ENCODE assay signal across 8 mouse cellular contexts in the genomic region with DNA sequence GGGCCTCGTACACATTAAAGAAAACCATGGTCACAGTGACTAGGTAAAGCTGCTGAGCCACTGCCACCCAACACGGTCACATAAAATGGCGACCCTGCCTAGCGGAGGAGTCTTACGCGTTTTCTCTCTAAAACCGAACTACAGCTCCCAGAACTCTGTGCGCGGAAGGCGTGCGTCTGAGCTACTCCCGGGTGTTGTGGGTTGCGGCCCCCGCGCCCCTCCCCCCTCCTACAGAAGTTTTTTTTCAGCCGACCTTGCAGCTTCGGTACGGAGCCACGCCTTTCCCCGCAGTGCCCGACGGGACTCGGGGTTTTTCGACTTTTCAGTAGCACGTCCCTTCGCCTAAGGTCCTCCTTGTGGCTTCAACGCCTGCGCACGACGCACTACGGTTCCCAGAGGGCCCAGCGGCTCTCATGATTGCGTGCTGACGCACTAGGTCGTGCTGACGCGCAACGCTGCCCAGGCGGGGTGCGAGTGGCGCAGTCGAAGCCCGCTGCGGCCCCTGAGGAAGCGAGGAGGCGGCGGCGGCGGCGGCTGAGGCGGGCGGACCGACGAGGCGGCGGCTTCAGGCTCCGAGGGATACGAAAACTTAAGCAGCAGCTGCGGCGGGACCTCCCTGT. TPM values are rescaled to one million over a fixed set of nuclear protein-coding genes. Genes with fewer than 3 reads are reported as not detected.
A peak's percentile ranks its signal among the peaks of the same experiment; 100 is the strongest.
DNase-seq lines count a peak whose midpoint lies in the region; ATAC-seq lines count a peak whose summit lies in the region.

No protein-coding gene starts in this region.

- intact Hi-C loops in gastrocnemius, postnatal 14 days (cut with DNase I; ENCODE audit: low total_unique reads): no loop called here
- intact Hi-C loops in left cerebral cortex, postnatal 10 days (cut with DNase I): no loop called here

- peak; percentile 87 for ATAC-seq in inflammation-experienced regulatory T-cells, adult 6 months
- ATAC-seq in megakaryocyte-erythroid progenitor cell, adult 5-6 weeks (replicated peaks; ENCODE audit: low FRiP score, low TSS enrichment, poor library complexity, severe bottlenecking): peak; percentile 95

- DNase-seq in adrenal gland, adult (ENCODE audit: inconsistent age in 2 of 2, low spot score in 1 of 2): peak; percentile 99
- DNase-seq in embryo, embryonic 10.5 days (ENCODE audit: low spot score): peak; percentile 99
- peak; percentile 99 for DNase-seq in gastrocnemius, postnatal 14 days
- peak; percentile 99 for DNase-seq in left cerebral cortex, postnatal 10 days (ENCODE audit: extremely low spot score in 1 of 2, low spot score in 2 of 2)
- DNase-seq in right cerebral cortex, postnatal 25 days: peak; percentile 99
- DNase-seq in urinary bladder, postnatal 4 days (ENCODE audit: low spot score in 2 of 2): peak; percentile 97

RNA-seq across cellular contexts. Expression of gene Srrm2, which starts 12.5 kb away (rescaled TPM):
- 100 to 1,000 TPM; 148 to 169 TPM for total RNA-seq in gastrocnemius, postnatal 14 days (2021)
- 100 to 1,000 TPM; 271 to 328 (median 302) TPM for polyA plus RNA-seq in inflammation-experienced regulatory T-cells, adult 6 months (2017; shearing (Covaris generic))
- total RNA-seq in left cerebral cortex, postnatal 10 days (2021): 100 to 1,000 TPM; 555 to 572 TPM
- total RNA-seq in megakaryocyte-erythroid progenitor cell, adult 5-6 weeks (2014; fragmentation: Nextera tagmentation): 699 and 735 TPM in 2 replicates
- total RNA-seq in megakaryocyte-erythroid progenitor cell, adult 5-6 weeks (2017): 134 and 162 TPM in 2 replicates

RNA-seq across cellular contexts. Expression of gene Flywch2, which starts 17.0 kb away (rescaled TPM):
- 1 to 10 TPM; 1.2 to 2.0 TPM for total RNA-seq in gastrocnemius, postnatal 14 days (2021)
- polyA plus RNA-seq in inflammation-experienced regulatory T-cells, adult 6 months (2017; shearing (Covaris generic)): 1 to 10 TPM; 1.3 to 3.1 (median 2.3) TPM
- 10 to 100 TPM; 26.9 to 32.1 TPM for total RNA-seq in left cerebral cortex, postnatal 10 days (2021)
- total RNA-seq in megakaryocyte-erythroid progenitor cell, adult 5-6 weeks (2014; fragmentation: Nextera tagmentation): 3.1 and 5.6 TPM in 2 replicates
- total RNA-seq in megakaryocyte-erythroid progenitor cell, adult 5-6 weeks (2017): not detected in 2 replicates

RNA-seq across cellular contexts. Expression of gene Elob, which starts 26.1 kb away (rescaled TPM):
- total RNA-seq in gastrocnemius, postnatal 14 days (2021): 100 to 1,000 TPM; 321 to 328 TPM
- 100 to 1,000 TPM; 674 to 762 (median 707) TPM for polyA plus RNA-seq in inflammation-experienced regulatory T-cells, adult 6 months (2017; shearing (Covaris generic))
- 100 to 1,000 TPM; 389 to 390 TPM for total RNA-seq in left cerebral cortex, postnatal 10 days (2021)
- 466 and 512 TPM in 2 replicates for total RNA-seq in megakaryocyte-erythroid progenitor cell, adult 5-6 weeks (2014; fragmentation: Nextera tagmentation)
- total RNA-seq in megakaryocyte-erythroid progenitor cell, adult 5-6 weeks (2017): 101 and 114 TPM in 2 replicates

RNA-seq across cellular contexts. Expression of gene Flywch1, which starts 31.5 kb away (rescaled TPM):
- total RNA-seq in gastrocnemius, postnatal 14 days (2021): 10 to 100 TPM; 35.6 to 35.8 TPM
- 10 to 100 TPM; 13.2 to 15.6 (median 13.7) TPM for polyA plus RNA-seq in inflammation-experienced regulatory T-cells, adult 6 months (2017; shearing (Covaris generic))
- 100 to 1,000 TPM; 125 to 133 TPM for total RNA-seq in left cerebral cortex, postnatal 10 days (2021)
- 7.6 and 11.7 TPM in 2 replicates for total RNA-seq in megakaryocyte-erythroid progenitor cell, adult 5-6 weeks (2014; fragmentation: Nextera tagmentation)
- 12.5 and 15.4 TPM in 2 replicates for total RNA-seq in megakaryocyte-erythroid progenitor cell, adult 5-6 weeks (2017)

RNA-seq across cellular contexts. Expression of gene Prss33, which starts 33.0 kb away (rescaled TPM):
- not detected for total RNA-seq in gastrocnemius, postnatal 14 days (2021)
- polyA plus RNA-seq in inflammation-experienced regulatory T-cells, adult 6 months (2017; shearing (Covaris generic)): 1 to 10 TPM in 2 of 3 experiments, not detected in 1; 1.3 to 1.6 TPM
- total RNA-seq in left cerebral cortex, postnatal 10 days (2021): not detected
- not detected in 2 replicates for total RNA-seq in megakaryocyte-erythroid progenitor cell, adult 5-6 weeks (2014; fragmentation: Nextera tagmentation)
- total RNA-seq in megakaryocyte-erythroid progenitor cell, adult 5-6 weeks (2017): not detected in 2 replicates

Comparison
In these comparisons a context has a peak if more than half of its experiments do, and no peak if none do; other contexts are left out.
1. Peak in every context shown above with its lines: DNase-seq and ATAC-seq.
2. RNA of gene Flywch2, which starts 17.0 kb away (total RNA-seq): 26.9 to 32.1 TPM in left cerebral cortex, postnatal 10 days; 3.1 to 5.6 TPM in megakaryocyte-erythroid progenitor cell, adult 5-6 weeks and 1.2 to 2.0 TPM in gastrocnemius, postnatal 14 days; every median in the first group is over 4 times any median in the second.